ENCODE assay signal across 8 mouse cellular contexts in genomic region chr17:83916684-83917166, GRCm38 (mm10).
DNase-seq lines count a peak whose midpoint lies in the region; ATAC-seq lines count a peak whose summit lies in the region.

No protein-coding gene starts in this region.

- no peak overlapping the region for H3K4me2 ChIP-seq in intestine, embryonic 15.5 days (replicated peaks)

- peak; percentile 80 for ATAC-seq in intestine, embryonic 15.5 days
- ATAC-seq in megakaryocyte progenitor cell, adult 5-6 weeks (replicated peaks; ENCODE audit: poor library complexity), result peak; percentile 67

- H3K4me1 ChIP-seq in intestine, embryonic 15.5 days (replicated peaks), result peaks cover 36% of the 10 kb centered on the region

- H3K4me3 ChIP-seq in intestine, embryonic 15.5 days (replicated peaks), result no peak overlapping the region

- H3K27ac ChIP-seq in intestine, embryonic 15.5 days, result peak overlapping the region; percentile 77

- peak; percentile 15 for DNase-seq in adrenal gland, postnatal 14 days
- no peak for DNase-seq in adrenal gland, adult 8-10 months
- DNase-seq in retina, postnatal 1 day, result peak; percentile 48
- DNase-seq in retina, embryonic 14.5 days (ENCODE audit: low spot score), result no peak
- DNase-seq in right cerebral cortex, postnatal 14 days, result no peak
- DNase-seq in layer of hippocampus, postnatal 25 days (ENCODE audit: extremely low spot score in 1 of 2, low spot score in 1 of 2), result no peak

- 17% methylated on average over 10 of the region's 10 CpGs for WGBS in intestine, embryonic 15.5 days

- no peaks in the 10 kb centered on the region for H3K27me3 ChIP-seq in intestine, embryonic 15.5 days (replicated peaks)

- no peaks in the 10 kb centered on the region for H3K36me3 ChIP-seq in intestine, embryonic 15.5 days

- no peak overlapping the region for H3K9ac ChIP-seq in intestine, embryonic 15.5 days

- H3K9me3 ChIP-seq in intestine, embryonic 15.5 days, result no peaks in the 10 kb centered on the region

Comparison
In these comparisons a context has a peak if more than half of its experiments do, and no peak if none do; other contexts are left out.
1. DNase-seq: peak in adrenal gland, postnatal 14 days (single experiment) and retina, postnatal 1 day (single experiment); none in adrenal gland, adult 8-10 months (single experiment), retina, embryonic 14.5 days (single experiment), right cerebral cortex, postnatal 14 days (single experiment) and layer of hippocampus, postnatal 25 days (0 of 2).